Mouse (Mus musculus): ENCODE measurements around the gene Mapk7.

DNA sequence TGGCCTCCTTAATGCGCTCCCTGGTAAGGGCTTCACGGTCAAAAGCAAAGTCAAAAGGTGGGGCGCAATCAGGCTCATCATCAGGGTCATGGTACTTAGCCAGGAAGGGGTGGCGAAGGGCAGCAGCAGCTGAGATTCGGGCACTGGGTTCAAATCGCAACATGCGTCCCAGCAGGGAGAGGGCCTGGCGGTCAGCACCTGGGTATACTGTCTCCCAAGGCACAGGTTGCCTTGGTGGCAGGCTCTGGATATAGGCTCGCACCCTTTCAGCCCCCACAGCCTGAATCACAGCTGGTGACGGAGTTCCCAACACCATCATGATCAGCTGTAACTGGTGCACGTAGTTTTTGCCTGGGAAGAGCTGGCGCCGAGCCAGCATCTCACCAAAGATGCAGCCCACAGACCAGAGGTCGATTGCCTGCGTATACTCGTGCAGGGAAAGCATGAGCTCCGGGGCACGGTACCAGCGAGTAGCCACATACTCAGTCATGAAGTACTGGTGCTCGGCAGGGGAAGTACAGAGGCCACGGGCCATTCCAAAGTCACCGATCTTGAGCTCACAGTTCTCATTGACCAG lies 3.2 kb downstream of the Mapk7 start:
- TF ChIP-seq CTCF (IDR thresholded peaks at IDR 0.05; ENCODE audit: low read depth, low read length) (no peak), TAL1 (conservative IDR thresholded peaks at IDR 0.05; ENCODE audit: low read depth, low read length) (no peak)
